Mouse (Mus musculus) heart, embryonic 14.5 days (tissue): ENCODE results near the gene Gdpd3. TPM values are rescaled to one million over a fixed set of nuclear protein-coding genes. Genes with fewer than 3 reads are reported as not detected.
A peak's percentile ranks its signal among the peaks of the same experiment; 100 is the strongest.

Experiments
- ATAC-seq: fragments of 200-750 bp; cut with Nextera tagmentation; 2 replicates; pipeline ENCODE4 v1.8.0; 2017; ENCODE audit warnings: low read depth, moderate TSS enrichment; ENCODE audit not compliant: insufficient number of reproducible peaks, insufficient read depth, low FRiP score
- H3K27ac ChIP-seq, 2 experiments: fragments of 200-500 bp in 1 of 2; fragments of 300-500 bp in 1 of 2; sonication (generic) in 1 of 2; replicated peaks in 1 of 2; 2 replicates each; pipeline ENCODE4 v1.5.1; 2012 to 2014; ENCODE audit warnings: low read depth in 2 of 2, low read length in 2 of 2, control low read depth in 1 of 2, mild to moderate bottlenecking in 1 of 2, mixed read lengths in 1 of 2; ENCODE audit not compliant: control insufficient read depth in 1 of 2, insufficient read depth in 1 of 2
- H3K27me3 ChIP-seq: fragments of 300-500 bp; sonication (generic); 2 replicates; pipeline ENCODE4 v1.6.1; 2014; ENCODE audit warnings: mild to moderate bottlenecking, low read length, control low read depth; ENCODE audit not compliant: control insufficient read depth, insufficient read depth
- H3K36me3 ChIP-seq: fragments of 300-500 bp; sonication (generic); 2 replicates; pipeline ENCODE4 v1.6.1; 2014; ENCODE audit warnings: mild to moderate bottlenecking, control low read depth, low read length, mixed read lengths; ENCODE audit not compliant: control insufficient read depth, insufficient read depth
- H3K4me1 ChIP-seq, 2 experiments: fragments of 200-500 bp in 1 of 2; fragments of 300-500 bp in 1 of 2; sonication (generic) in 1 of 2; 2 replicates each; pipeline ENCODE4 v1.6.1; 2012 to 2014; ENCODE audit warnings: low read length in 2 of 2, control low read depth in 1 of 2, mixed read lengths in 1 of 2; ENCODE audit not compliant: control insufficient read depth in 2 of 2, insufficient read depth in 2 of 2
- H3K4me2 ChIP-seq: fragments of 300-500 bp; sonication (generic); 2 replicates; pipeline ENCODE4 v1.6.1; 2014; ENCODE audit warnings: mild to moderate bottlenecking, low read length
- H3K4me3 ChIP-seq, 2 experiments: fragments of 200-500 bp in 1 of 2; fragments of 300-500 bp in 1 of 2; sonication (generic) in 1 of 2; 2 replicates each; pipeline ENCODE4 v1.5.1; 2012 to 2014; ENCODE audit warnings: low read length in 2 of 2, mild to moderate bottlenecking in 2 of 2, control low read depth in 1 of 2, low read depth in 1 of 2, moderate library complexity in 1 of 2; ENCODE audit not compliant: control insufficient read depth in 1 of 2, insufficient read depth in 1 of 2
- H3K9ac ChIP-seq: fragments of 300-500 bp; sonication (generic); 2 replicates; pipeline ENCODE4 v1.6.1; 2014; ENCODE audit warnings: mild to moderate bottlenecking, low read length
- H3K9me3 ChIP-seq: fragments of 300-500 bp; sonication (generic); 2 replicates; pipeline ENCODE4 v1.6.1; 2016; ENCODE audit warnings: low read length, control low read depth; ENCODE audit not compliant: control insufficient read depth
- WGBS: fragments of 180-500 bp; shearing (Covaris S2); extraction: QIAGEN DNeasy Blood & Tissue Kit; methylation state at CpG from one replicate; pipeline ENCODE4 v1.1.7; 2014; 5-methylcytosine and 5-hydroxymethylcytosine counted together
- polyA plus RNA-seq: library from polyadenylated mRNA; unstranded; fragments of >200 nt; fragmentation: Nextera tagmentation; extraction: Ambion mirVana; gene quantifications from 2 replicates; pipeline ENCODE4 v1.2.1, GENCODE M21; 2014

Gdpd3 gene
- polyA plus RNA-seq, 1 experiment from 2014 or later: 2.7 TPM

GRCm38 (mm10) chr7:126797411-126798126 lies 31.4 kb downstream of the Gdpd3 start, which contains the start of gene Fam57b:
Fam57b (plus strand) TSS chr7:126797668.
- H3K4me3 ChIP-seq: peak within 1 kb of the TSS; percentile 72 to 91
- H3K27me3 ChIP-seq: no peaks in the 10 kb centered on the region
- H3K9ac ChIP-seq: peak within 1 kb of the TSS; percentile 97
- peak within 1 kb of the TSS; percentile 82 for H3K4me2 ChIP-seq
- peak within 1 kb of the TSS; percentile 94 to 100 for H3K27ac ChIP-seq
- no peaks in the 10 kb centered on the region for H3K9me3 ChIP-seq
- peaks cover 15 to 31% of the 10 kb centered on the region in 2 experiments for H3K4me1 ChIP-seq
- H3K36me3 ChIP-seq: peaks cover 45% of the 10 kb centered on the region
- ATAC-seq: no peak
- 6% methylated on average over 21 of the region's 21 CpGs for WGBS

- Histone ChIP-seq H3K4me3 (peak overlapping the region; percentile 72 to 91), H3K27ac (peak overlapping the region; percentile 94 to 100), H3K36me3 (peaks cover 50% of the 10 kb centered on the region), H3K9ac (peak overlapping the region; percentile 97), H3K9me3 (no peaks in the 10 kb centered on the region), H3K4me2 (peak overlapping the region; percentile 82), H3K27me3 (no peaks in the 10 kb centered on the region), H3K4me1 (peaks cover 13 to 25% of the 10 kb centered on the region in 2 experiments)
- ATAC-seq: no peak
- under 1% methylated on average over 40 of the region's 40 CpGs for WGBS
These were observed 32.3 kb downstream of the Gdpd3 start for GRCm38 (mm10) chr7:126798127-126799049.

- H3K36me3 ChIP-seq: peaks cover 51% of the 10 kb centered on the region
- H3K9ac ChIP-seq: peak overlapping the region; percentile 97
- H3K9me3 ChIP-seq: no peaks in the 10 kb centered on the region
- no peaks in the 10 kb centered on the region for H3K27me3 ChIP-seq
- H3K27ac ChIP-seq: peak overlapping the region; percentile 100
- H3K4me2 ChIP-seq: peak overlapping the region; percentile 90
- ATAC-seq: peak; percentile 93
- H3K4me1 ChIP-seq: peaks cover 13 to 25% of the 10 kb centered on the region in 2 experiments
- peak overlapping the region; percentile 72 to 91 for H3K4me3 ChIP-seq
- under 1% methylated on average over 29 of the region's 36 CpGs for WGBS
These were observed 32.9 kb downstream of the Gdpd3 start for GRCm38 (mm10) chr7:126799050-126799467.

GRCm38 (mm10) chr7:126799468-126800268 lies 33.5 kb downstream of the Gdpd3 start:
- Histone ChIP-seq H3K4me1 (peaks cover 13 to 25% of the 10 kb centered on the region in 2 experiments), H3K27ac (peak overlapping the region; percentile 100), H3K36me3 (peaks cover 48% of the 10 kb centered on the region), H3K9ac (peak overlapping the region; percentile 89), H3K4me3 (peak overlapping the region; percentile 57 to 72), H3K9me3 (no peaks in the 10 kb centered on the region), H3K27me3 (no peaks in the 10 kb centered on the region), H3K4me2 (peak overlapping the region; percentile 90)
- 1% methylated on average over 37 of the region's 38 CpGs for WGBS
- peak; percentile 86 for ATAC-seq

- H3K36me3 ChIP-seq: peaks cover 43% of the 10 kb centered on the region
- no peaks in the 10 kb centered on the region for H3K9me3 ChIP-seq
- 45% methylated on average over 5 of the region's 5 CpGs for WGBS
- H3K9ac ChIP-seq: peak overlapping the region; percentile 89
- H3K4me2 ChIP-seq: peak overlapping the region; percentile 90
- peaks cover 13 to 25% of the 10 kb centered on the region in 2 experiments for H3K4me1 ChIP-seq
- peak overlapping the region; percentile 57 to 72 for H3K4me3 ChIP-seq
- peak overlapping the region; percentile 100 for H3K27ac ChIP-seq
- no peak for ATAC-seq
- H3K27me3 ChIP-seq: no peaks in the 10 kb centered on the region
These were observed 34.3 kb downstream of the Gdpd3 start for GRCm38 (mm10) chr7:126800269-126801056.

- Histone ChIP-seq H3K36me3 (peaks cover 39% of the 10 kb centered on the region), H3K4me1 (peaks cover 13 to 25% of the 10 kb centered on the region in 2 experiments), H3K4me3 (no peak overlapping the region), H3K9ac (peak overlapping the region; percentile 89; the same call in 1 of the 2 replicates), H3K27ac (no peak overlapping the region), H3K9me3 (no peaks in the 10 kb centered on the region), H3K27me3 (no peaks in the 10 kb centered on the region), H3K4me2 (no peak overlapping the region)
- ATAC-seq: no peak
- WGBS: 94% methylated on average over 16 of the region's 16 CpGs
These were observed 34.9 kb downstream of the Gdpd3 start for GRCm38 (mm10) chr7:126801057-126801422.
